Mouse (Mus musculus) MEL (cell line): Measurements from ENCODE around the gene Tspan32. TPM values are rescaled to one million over a fixed set of nuclear protein-coding genes. Genes with fewer than 3 reads are reported as not detected.

Experiments
- DNase-seq: peaks from one replicate; pipeline ENCODE4 v3.0.0; 2011; ENCODE audit warnings: low read depth, low spot score
- H3K27ac ChIP-seq: 2 replicates; pipeline ENCODE4 v1.5.1; 2012; ENCODE audit warnings: low read depth, mild to moderate bottlenecking, control low read depth, low read length, moderate library complexity; ENCODE audit not compliant: control insufficient read depth
- H3K27me3 ChIP-seq, 2 experiments: fragments of 150-350 bp in 1 of 2; sonication (generic) in 1 of 2; 2 replicates each; pipeline ENCODE4 v1.6.1; 2012; ENCODE audit warnings: low read length in 2 of 2, mild to moderate bottlenecking in 2 of 2, improper control_type of control experiment in 1 of 2, moderate library complexity in 1 of 2; ENCODE audit not compliant: insufficient read depth in 2 of 2, control insufficient read depth in 1 of 2
- H3K36me3 ChIP-seq, 2 experiments: 2 replicates each; pipeline ENCODE4 v1.6.1; 2012 to 2014; ENCODE audit warnings: low read length in 2 of 2, improper control_type of control experiment in 1 of 2, inconsistent platforms in 1 of 2, mild to moderate bottlenecking in 1 of 2; ENCODE audit not compliant: insufficient read depth in 2 of 2, control insufficient read depth in 1 of 2
- H3K4me1 ChIP-seq, 2 experiments: fragments of 150-350 bp in 1 of 2; sonication (generic) in 1 of 2; 2 replicates each; pipeline ENCODE4 v1.6.1; 2012; ENCODE audit warnings: low read length in 2 of 2, improper control_type of control experiment in 1 of 2, mild to moderate bottlenecking in 1 of 2; ENCODE audit not compliant: insufficient read depth in 2 of 2, control insufficient read depth in 1 of 2
- H3K4me3 ChIP-seq, 2 experiments: fragments of 150-350 bp in 1 of 2; sonication (generic) in 1 of 2; 2 replicates each; pipeline ENCODE4 v1.5.1; 2012; ENCODE audit warnings: low read depth in 2 of 2, low read length in 2 of 2, mild to moderate bottlenecking in 2 of 2, moderate library complexity in 2 of 2, control low read depth in 1 of 2, improper control_type of control experiment in 1 of 2; ENCODE audit not compliant: control insufficient read depth in 1 of 2, insufficient read depth in 1 of 2
- H3K79me2 ChIP-seq: 2 replicates; pipeline ENCODE4 v1.6.1; 2012; ENCODE audit warnings: mild to moderate bottlenecking, low read length, moderate library complexity; ENCODE audit not compliant: control insufficient read depth, poor library complexity, insufficient read depth
- H3K9ac ChIP-seq: 2 replicates; pipeline ENCODE4 v1.6.1; 2012; ENCODE audit warnings: low read depth, mild to moderate bottlenecking, control low read depth, low read length, moderate library complexity; ENCODE audit not compliant: control insufficient read depth, poor library complexity, severe bottlenecking
- H3K9me3 ChIP-seq: fragments of 150-350 bp; sonication (generic); replicated peaks from 2 replicates; pipeline ENCODE4 v1.6.1; 2012; ENCODE audit warnings: mild to moderate bottlenecking, low read length, improper control_type of control experiment, moderate library complexity; ENCODE audit not compliant: insufficient read depth
- CHD1 ChIP-seq: IDR thresholded peaks from 2 replicates; pipeline ENCODE4 v1.6.1; 2012; ENCODE audit warnings: low read depth, mild to moderate bottlenecking, inconsistent platforms, low read length, improper control_type of control experiment
- CHD2 ChIP-seq: IDR thresholded peaks from 2 replicates; pipeline ENCODE4 v1.6.1; 2011; ENCODE audit warnings: low read length, improper control_type of control experiment
- EP300 ChIP-seq, 2 experiments: IDR thresholded peaks; 2 replicates each; pipeline ENCODE4 v1.6.1; 2011; ENCODE audit warnings: improper control_type of control experiment in 2 of 2, low read length in 2 of 2, low read depth in 1 of 2, mild to moderate bottlenecking in 1 of 2
- ETS1 ChIP-seq: IDR thresholded peaks from 2 replicates; pipeline ENCODE4 v1.6.1; 2012; ENCODE audit warnings: low read depth, mild to moderate bottlenecking, inconsistent platforms, low read length, improper control_type of control experiment, moderate library complexity
- JUND ChIP-seq: IDR thresholded peaks from 2 replicates; pipeline ENCODE4 v1.6.1; 2011; ENCODE audit warnings: low read depth, mild to moderate bottlenecking, improper control_type of control experiment, low read length
- MAFK ChIP-seq: IDR thresholded peaks from 2 replicates; pipeline ENCODE4 v1.6.1; 2011; ENCODE audit warnings: low read depth, mild to moderate bottlenecking, low read length, improper control_type of control experiment, borderline replicate concordance
- MAX ChIP-seq: IDR thresholded peaks from 2 replicates; pipeline ENCODE4 v1.6.1; 2011; ENCODE audit warnings: low read length, improper control_type of control experiment
- MEF2A ChIP-seq: IDR thresholded peaks from 2 replicates; pipeline ENCODE4 v1.6.1; 2014; ENCODE audit warnings: low read depth, mild to moderate bottlenecking, inconsistent platforms, low read length, improper control_type of control experiment; ENCODE audit not compliant: poor library complexity, insufficient replicate concordance, severe bottlenecking; ENCODE audit errors: extremely low read depth
- MXI1 ChIP-seq: IDR thresholded peaks from 2 replicates; pipeline ENCODE4 v1.6.1; 2011; ENCODE audit warnings: mild to moderate bottlenecking, low read depth, low read length, improper control_type of control experiment
- MYC ChIP-seq: IDR thresholded peaks from 2 replicates; pipeline ENCODE4 v1.6.1; 2011; ENCODE audit warnings: low read depth, mild to moderate bottlenecking, low read length, improper control_type of control experiment, moderate library complexity
- NRF1 ChIP-seq: IDR thresholded peaks from 2 replicates; pipeline ENCODE4 v1.6.1; 2014; ENCODE audit warnings: low read depth, mild to moderate bottlenecking, inconsistent platforms, low read length, improper control_type of control experiment, moderate library complexity; ENCODE audit not compliant: poor library complexity, insufficient read depth, severe bottlenecking
- POLR2AphosphoS2 ChIP-seq: IDR thresholded peaks from 2 replicates; pipeline ENCODE4 v1.6.1; 2011; ENCODE audit warnings: low read length, improper control_type of control experiment
- POLR2AphosphoS5 ChIP-seq: IDR thresholded peaks from 2 replicates; pipeline ENCODE4 v1.6.1; 2012; ENCODE audit warnings: low read depth, borderline replicate concordance, mild to moderate bottlenecking, inconsistent platforms, low read length, moderate library complexity, mixed read lengths
- RCOR1 ChIP-seq: IDR thresholded peaks from 2 replicates; pipeline ENCODE4 v1.6.1; 2012; ENCODE audit warnings: low read depth, mild to moderate bottlenecking, inconsistent platforms, low read length, improper control_type of control experiment
- TAL1 ChIP-seq: IDR thresholded peaks from 2 replicates; pipeline ENCODE4 v1.6.1; 2012; ENCODE audit warnings: mild to moderate bottlenecking, inconsistent platforms, low read length, moderate library complexity, mixed read lengths
- TBP ChIP-seq: IDR thresholded peaks from 2 replicates; pipeline ENCODE4 v1.8.0; 2011; ENCODE audit warnings: low read depth, low read length, improper control_type of control experiment
- UBTF ChIP-seq: IDR thresholded peaks from 2 replicates; pipeline ENCODE4 v1.6.1; 2012; ENCODE audit warnings: low read depth, mild to moderate bottlenecking, inconsistent platforms, low read length, improper control_type of control experiment, moderate library complexity, borderline replicate concordance; ENCODE audit not compliant: insufficient read depth
- USF1 ChIP-seq: IDR thresholded peaks from 2 replicates; pipeline ENCODE4 v1.6.1; 2014; ENCODE audit warnings: low read depth, mild to moderate bottlenecking, inconsistent platforms, low read length, improper control_type of control experiment, moderate library complexity
- USF2 ChIP-seq, 2 experiments: IDR thresholded peaks; 2 replicates each; pipeline ENCODE4 v1.6.1; 2011 to 2012; ENCODE audit warnings: improper control_type of control experiment in 2 of 2, low read length in 2 of 2, borderline replicate concordance in 1 of 2, inconsistent platforms in 1 of 2, low read depth in 1 of 2, mild to moderate bottlenecking in 1 of 2; ENCODE audit not compliant: insufficient read depth in 1 of 2
- ZC3H11A ChIP-seq: IDR thresholded peaks from 2 replicates; pipeline ENCODE4 v1.6.1; 2012; ENCODE audit warnings: low read depth, mild to moderate bottlenecking, inconsistent platforms, low read length, improper control_type of control experiment
- polyA plus RNA-seq, 2 experiments: library from polyadenylated mRNA; stranded (reverse) in 1 of 2; unstranded in 1 of 2; fragments of >175 nt in 1 of 2; fragments of >200 nt in 1 of 2; gene quantifications; 2 replicates each; pipeline versions ENCODE4 v1.2.1 to v1.2.4; 2012; ENCODE audit warnings: low replicate concordance in 2 of 2, low read depth in 1 of 2; ENCODE audit not compliant: insufficient read length in 2 of 2, insufficient read depth in 1 of 2, missing spikeins in 1 of 2
- total RNA-seq: library from RNA; depleted of rRNA; stranded (reverse); fragments of 300-350 nt; gene quantifications from 2 replicates; pipeline ENCODE4 v1.2.3, GENCODE M21; 2012

Tspan32 gene
- total and polyA plus RNA-seq, 3 experiments, result 53.5 to 212 (median 205) TPM

GRCm38 (mm10) chr7:143041138-143041822 is 36.4 kb downstream of the Tspan32 start (continued):
- TF ChIP-seq ZC3H11A (no peak), USF1 (no peak; the same call in 1 of the 2 replicates), UBTF (no peak), USF2 (IDR thresholded peaks at IDR 0.05; ENCODE audit: borderline replicate concordance in 1 of 2, insufficient read depth in 1 of 2, low read depth in 1 of 2, low read length in 2 of 2) (no peak), JUND (no peak), EP300 (IDR thresholded peaks at IDR 0.05; ENCODE audit: low read depth in 1 of 2, low read length in 2 of 2) (peak; percentile 49 to 61), CHD2 (no peak), MAX (peak; percentile 55; the same call in 1 of the 2 replicates), TAL1 (no peak), POLR2AphosphoS5 (no peak), MXI1 (peak; percentile 75)
- TF ChIP-seq, all 39 proteins: peak for 6

- no peak overlapping the region for H3K27ac ChIP-seq
- no peak overlapping the region for H3K9ac ChIP-seq
- no peak for TF ChIP-seq TBP
- no peak for TF ChIP-seq ETS1
- TF ChIP-seq MYC, result no peak
- no peak for TF ChIP-seq CHD1
- no peak for TF ChIP-seq MEF2A
- no peak for TF ChIP-seq POLR2AphosphoS2
- TF ChIP-seq NRF1, result no peak
- TF ChIP-seq POLR2AphosphoS5, result no peak
- no peak for TF ChIP-seq MAFK
- no peak for TF ChIP-seq RCOR1
- DNase-seq, result no peak
- H3K36me3 ChIP-seq, result peaks cover 0 to 49% of the 10 kb centered on the region in 2 experiments; a peak in 2 of 4 replicates
- H3K9me3 ChIP-seq, result no peaks in the 10 kb centered on the region
- H3K4me1 ChIP-seq, result peaks cover 42 to 72% of the 10 kb centered on the region in 2 experiments
- H3K27me3 ChIP-seq, result no peaks in the 10 kb centered on the region
- H3K4me3 ChIP-seq, result no peak overlapping the region
- no peaks in the 10 kb centered on the region for H3K79me2 ChIP-seq
Measured at GRCm38 (mm10) chr7:143042089-143042488, 37.2 kb downstream of the Tspan32 start.
